Mouse (Mus musculus) layer of hippocampus, postnatal 10 days (tissue): ENCODE measurements around the gene Klk11. TPM values are rescaled to one million over a fixed set of nuclear protein-coding genes. Genes with fewer than 3 reads are reported as not detected.

Experiments
- DNase-seq, 2 experiments: peaks; one replicate each; pipeline ENCODE4 v3.0.0; 2021; ENCODE audit warnings: low spot score in 2 of 2
- long read RNA-seq: library from polyadenylated mRNA; stranded (forward); transcript quantifications from one replicate; pipeline ENCODE4 v2.0.0, GENCODE M21; 2023
- total RNA-seq, 2 experiments: library from RNA; stranded (reverse); gene quantifications; 2 replicates each; pipeline ENCODE4 v1.2.3; 2021

The Klk11 gene
- total RNA-seq, result not detected
- long read RNA-seq, result 0 reads

GRCm38 (mm10) chr7:43774364-43774763 lies at the start of gene Klk11:
Gene Klk11, plus strand, starts transcription at chr7:43774604.
- DNase-seq, result peak in 1 of 2 experiments; percentile 3

- DNase-seq, result no peak
These were observed 26.6 kb upstream of the Klk11 start for GRCm38 (mm10) chr7:43747788-43748187.

DNA sequence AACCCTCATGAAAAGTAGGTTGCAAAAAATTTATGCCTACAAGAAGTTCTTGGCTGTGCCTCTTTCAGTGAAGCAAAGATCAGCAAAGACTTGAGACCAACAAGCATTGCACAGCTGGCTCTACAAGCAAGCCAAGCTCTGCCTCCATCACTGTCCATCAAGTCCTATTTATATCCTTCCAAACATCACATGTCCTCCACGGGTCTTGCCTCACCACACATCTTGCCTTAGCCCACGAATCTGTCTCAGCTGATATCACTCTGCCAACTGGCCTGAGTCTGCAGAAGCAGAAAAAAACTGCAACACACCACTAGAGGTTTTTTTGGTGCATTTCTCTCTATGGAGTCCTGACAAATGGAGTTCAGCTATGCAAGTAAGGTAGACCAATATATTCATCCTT lies 21.6 kb upstream of the Klk11 start:
- DNase-seq, result no peak

GRCm38 (mm10) chr7:43766484-43766883 lies 7.9 kb upstream of the Klk11 start:
- DNase-seq, result no peak

DNA sequence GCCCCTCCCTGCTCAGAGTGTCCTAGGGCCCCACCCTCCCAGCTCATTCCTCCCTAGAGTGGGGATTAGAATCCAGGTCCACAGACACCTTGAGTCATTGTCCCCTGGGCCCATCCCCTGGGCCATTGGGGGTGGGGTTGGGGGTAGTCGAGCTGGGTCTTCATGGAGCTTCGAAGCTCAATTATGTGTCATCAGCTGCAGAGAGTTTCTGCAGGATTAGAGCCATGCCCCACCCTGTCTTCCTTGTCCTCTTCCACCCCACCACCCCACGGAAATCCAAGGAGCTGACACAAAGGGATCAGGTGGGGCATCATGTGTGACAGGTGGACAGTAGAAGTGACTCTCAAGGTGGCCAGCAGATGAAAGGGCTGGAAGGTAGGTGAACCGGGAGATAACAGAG lies 5.8 kb upstream of the Klk11 start, which contains the start of gene Klk12:
TSS of gene Klk12 (plus strand) at position 301 of the 400 bp plus-strand sequence.
- DNase-seq, result no peak

- DNase-seq, result peak in 1 of 2 experiments; percentile 4
These were observed 4.8 kb upstream of the Klk11 start for GRCm38 (mm10) chr7:43769636-43770035.

- DNase-seq, result peak in 1 of 2 experiments; percentile 5
These were observed 3.7 kb upstream of the Klk11 start for GRCm38 (mm10) chr7:43770701-43771100.

- peak in 1 of 2 experiments; percentile 4 for DNase-seq
These were observed 2.5 kb upstream of the Klk11 start for GRCm38 (mm10) chr7:43771916-43772315.

DNA sequence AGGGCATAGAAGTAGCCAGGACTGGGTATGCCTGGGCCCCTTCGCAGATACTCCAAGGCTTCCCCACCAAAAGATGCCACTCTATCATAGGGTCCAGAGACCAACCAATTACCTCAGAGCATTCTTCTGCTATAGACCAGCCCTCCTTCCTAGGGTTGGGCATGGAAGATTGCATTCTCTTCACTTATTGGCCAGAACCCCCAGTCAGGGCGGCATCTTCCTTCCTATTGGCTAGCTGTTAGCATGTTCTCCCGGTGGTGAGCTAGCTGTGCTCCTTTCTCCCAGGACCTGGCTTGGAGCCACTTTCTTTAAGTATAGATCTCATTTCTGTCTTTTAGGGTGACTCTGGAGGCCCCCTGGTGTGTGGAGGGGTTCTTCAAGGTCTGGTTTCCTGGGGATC lies 1.5 kb upstream of the Klk11 start:
- DNase-seq, result peak in 1 of 2 experiments; percentile 6

DNA sequence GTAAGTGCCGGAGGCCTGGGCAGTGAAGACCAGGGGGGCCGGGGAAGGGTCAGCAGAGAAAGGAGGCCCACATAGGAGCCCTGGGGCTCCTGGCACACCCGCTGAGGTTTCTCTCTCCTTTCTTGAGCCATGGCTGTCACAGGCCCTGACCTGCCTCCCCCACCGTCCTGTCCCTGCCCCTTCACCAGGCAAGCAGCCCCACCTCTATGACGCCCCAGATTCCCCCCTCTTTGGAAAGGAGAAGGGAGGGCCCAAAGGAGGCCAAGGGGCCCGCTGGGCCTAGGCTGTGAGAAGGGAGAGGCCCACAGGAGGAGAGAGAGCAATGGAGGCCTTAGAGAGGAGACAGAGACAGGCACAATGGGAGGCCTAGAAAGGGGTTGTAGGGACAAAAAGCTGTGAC lies 398 bp downstream of the Klk11 start:
- DNase-seq, result peak in 1 of 2 experiments; percentile 5

GRCm38 (mm10) chr7:43775311-43776057 lies 1.1 kb downstream of the Klk11 start:
- DNase-seq, result peak in 1 of 2 experiments; percentile 5

GRCm38 (mm10) chr7:43776506-43776905 lies 2.1 kb downstream of the Klk11 start:
- DNase-seq, result no peak

DNA sequence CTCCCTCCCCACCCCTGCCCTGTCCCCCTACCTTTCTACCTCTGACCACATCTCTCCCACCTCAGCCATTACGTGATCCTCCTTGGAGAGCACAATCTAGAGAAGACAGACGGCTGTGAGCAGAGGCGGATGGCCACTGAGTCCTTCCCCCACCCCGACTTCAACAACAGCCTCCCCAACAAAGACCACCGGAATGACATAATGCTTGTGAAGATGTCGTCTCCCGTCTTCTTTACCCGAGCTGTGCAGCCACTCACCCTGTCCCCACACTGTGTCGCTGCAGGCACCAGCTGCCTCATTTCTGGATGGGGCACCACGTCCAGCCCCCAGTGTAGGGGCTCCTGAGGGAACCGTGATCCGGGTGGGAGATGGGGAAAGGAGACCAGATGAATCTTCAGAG lies 3.0 kb downstream of the Klk11 start:
- DNase-seq, result no peak

DNA sequence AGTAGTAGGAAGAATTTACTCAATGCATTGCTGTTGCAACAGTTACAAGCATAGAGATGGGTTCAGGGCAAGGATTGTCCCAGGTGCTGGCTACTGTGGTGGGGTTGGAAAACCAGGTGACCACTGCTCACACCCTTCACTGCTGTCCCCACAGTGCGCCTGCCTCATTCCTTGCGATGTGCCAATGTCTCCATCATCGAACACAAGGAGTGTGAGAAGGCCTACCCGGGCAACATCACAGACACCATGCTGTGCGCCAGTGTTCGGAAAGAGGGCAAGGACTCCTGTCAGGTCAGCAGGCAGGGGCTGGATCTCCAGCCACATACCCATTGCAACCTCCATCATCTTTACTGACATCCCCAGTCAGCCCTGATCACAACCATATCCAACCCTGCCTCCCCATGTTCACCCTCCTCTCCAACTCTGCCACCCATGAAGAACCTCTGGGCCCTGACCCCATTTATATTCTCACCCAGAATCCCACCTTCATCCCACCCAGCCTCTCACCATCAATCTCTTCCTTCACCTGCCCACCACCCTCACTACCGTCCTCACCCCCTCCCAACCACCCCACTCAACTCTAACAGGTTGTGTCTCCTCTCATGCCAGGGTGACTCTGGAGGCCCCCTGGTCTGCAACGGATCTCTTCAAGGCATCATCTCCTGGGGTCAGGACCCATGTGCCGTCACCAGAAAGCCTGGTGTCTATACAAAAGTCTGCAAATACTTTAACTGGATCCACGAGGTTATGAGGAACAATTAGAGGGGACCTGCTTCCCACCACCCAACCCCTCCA lies 4.0 kb downstream of the Klk11 start:
- peak in 1 of 2 experiments; percentile 0 for DNase-seq

GRCm38 (mm10) chr7:43780241-43780640 lies 5.8 kb downstream of the Klk11 start:
- no peak for DNase-seq

GRCm38 (mm10) chr7:43780746-43781145 lies 6.3 kb downstream of the Klk11 start, which contains the start of gene Klk10:
Gene Klk10, plus strand, starts transcription at chr7:43781035.
- no peak for DNase-seq

- DNase-seq, result no peak
These were observed 7.1 kb downstream of the Klk11 start for GRCm38 (mm10) chr7:43781541-43781940.

DNA sequence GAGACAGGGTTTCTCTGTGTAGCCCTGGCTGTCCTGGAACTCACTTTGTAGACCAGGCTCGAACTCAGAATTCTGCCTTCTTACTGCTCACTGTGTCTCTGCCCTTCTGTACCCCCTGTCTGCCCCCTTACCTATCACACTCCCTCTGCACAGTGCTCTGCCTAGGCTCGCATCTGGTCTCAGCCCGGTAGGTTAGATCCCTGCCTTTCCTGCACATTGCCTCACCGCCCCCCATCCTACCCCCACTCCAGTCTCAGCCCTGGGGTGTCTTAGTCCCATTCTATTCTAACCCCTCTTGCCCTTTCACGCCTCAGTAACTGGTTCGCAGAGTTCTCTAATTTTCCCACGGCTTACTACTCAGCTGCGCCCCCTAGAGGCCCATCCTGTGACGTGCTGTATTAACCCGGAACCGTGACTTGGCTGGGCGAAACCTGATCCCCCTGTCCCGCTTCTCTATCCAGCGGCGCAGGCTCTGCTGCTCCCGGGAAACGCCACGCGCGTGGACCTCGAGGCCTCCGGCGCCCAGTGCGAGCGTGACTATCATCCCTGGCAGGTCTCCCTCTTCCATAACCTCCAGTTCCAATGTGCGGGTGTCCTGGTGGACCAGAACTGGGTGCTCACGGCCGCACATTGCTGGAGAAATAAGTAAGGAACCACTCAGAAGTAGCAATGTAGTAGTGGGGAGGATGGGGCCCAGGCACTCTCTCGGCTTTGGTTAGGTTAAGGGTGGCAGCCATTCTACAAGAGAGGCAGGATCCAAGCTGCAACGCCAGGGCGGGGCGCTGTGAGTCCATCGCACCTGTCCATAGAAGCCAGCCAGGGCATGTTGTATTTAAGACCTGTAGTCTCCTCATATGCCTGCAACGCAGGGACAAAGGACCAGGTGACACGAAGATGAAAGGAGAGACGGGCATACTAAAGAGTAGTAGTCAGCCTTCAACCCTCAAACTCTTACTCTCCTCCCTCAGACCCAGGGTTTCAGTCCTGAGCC lies 8.2 kb downstream of the Klk11 start:
- peak; percentile 83 for DNase-seq

DNA sequence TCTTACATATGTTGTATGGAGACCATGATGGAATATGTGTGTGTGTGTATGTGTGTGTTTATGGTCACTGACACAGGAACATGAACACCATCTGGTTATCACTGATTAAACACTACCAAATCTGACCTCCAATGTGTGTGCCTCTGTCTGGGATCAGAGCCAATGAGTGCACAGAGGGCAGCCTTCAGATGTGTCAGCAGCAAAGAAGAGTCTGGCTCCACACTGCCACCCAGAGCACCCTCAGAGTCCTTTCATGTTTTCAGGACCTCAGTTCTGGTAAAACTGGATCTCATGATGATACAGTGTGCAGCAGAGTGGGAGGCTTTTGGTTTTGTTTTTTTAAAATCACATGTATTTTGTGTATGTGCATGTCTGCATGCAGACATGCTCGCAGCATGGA lies 10.9 kb downstream of the Klk11 start:
- no peak for DNase-seq

GRCm38 (mm10) chr7:43788096-43788495 lies 13.7 kb downstream of the Klk11 start:
- DNase-seq, result no peak

- DNase-seq, result no peak
These were observed 14.9 kb downstream of the Klk11 start for GRCm38 (mm10) chr7:43789295-43789694.
